Mouse (Mus musculus): Measurements from ENCODE around the gene Hs3st4.

GRCm38 (mm10) chr7:124170001-124170400 is 187.3 kb downstream of the Hs3st4 start:
- TF ChIP-seq CTCF (IDR thresholded peaks at IDR 0.05; ENCODE audit: borderline replicate concordance, insufficient read depth, low read depth, low read length) (no peak), POLR2A (IDR thresholded peaks at IDR 0.05; ENCODE audit: borderline replicate concordance, insufficient read depth, low read length) (no peak)
